Mouse (Mus musculus) ES-E14 (cell line): ENCODE measurements around the gene Wnt3. TPM values are rescaled to one million over a fixed set of nuclear protein-coding genes. Genes with fewer than 3 reads are reported as not detected.

Source experiments
- DNase-seq: peaks from one replicate; pipeline ENCODE4 v3.0.0-alpha.2; 2013; ENCODE audit warnings: low read depth, low spot score
- H3K27ac ChIP-seq: 2 replicates; pipeline ENCODE4 v1.5.1; 2012; ENCODE audit warnings: low read depth, mild to moderate bottlenecking, low read length, moderate library complexity, mixed read lengths; ENCODE audit not compliant: poor library complexity, insufficient read depth, severe bottlenecking
- H3K36me3 ChIP-seq: 2 replicates; pipeline ENCODE4 v1.6.1; 2012; ENCODE audit warnings: mild to moderate bottlenecking, low read length, moderate library complexity, mixed read lengths; ENCODE audit not compliant: control insufficient read depth, poor library complexity, insufficient read depth, severe bottlenecking
- H3K4me1 ChIP-seq, 2 experiments: fragments of 150-350 bp in 1 of 2; sonication (generic) in 1 of 2; 2 replicates each; pipeline ENCODE4 v1.6.1; 2012; ENCODE audit warnings: low read length in 2 of 2, mild to moderate bottlenecking in 1 of 2, mixed read lengths in 1 of 2; ENCODE audit not compliant: control insufficient read depth in 2 of 2, insufficient read depth in 2 of 2, poor library complexity in 1 of 2
- H3K4me3 ChIP-seq, 2 experiments: fragments of 150-350 bp in 1 of 2; sonication (generic) in 1 of 2; 2 replicates each; pipeline ENCODE4 v1.5.1; 2012; ENCODE audit warnings: low read length in 2 of 2, low read depth in 1 of 2, mild to moderate bottlenecking in 1 of 2, mixed read lengths in 1 of 2; ENCODE audit not compliant: insufficient read depth in 1 of 2, poor library complexity in 1 of 2, severe bottlenecking in 1 of 2
- H3K9ac ChIP-seq: 2 replicates; pipeline ENCODE4 v1.6.1; 2012; ENCODE audit warnings: low read depth, mild to moderate bottlenecking, low read length, mixed read lengths; ENCODE audit not compliant: poor library complexity, insufficient read depth, severe bottlenecking
- H3K9me3 ChIP-seq: fragments of 150-350 bp; sonication (generic); 2 replicates; pipeline ENCODE4 v1.6.1; 2012; ENCODE audit warnings: low read depth, mild to moderate bottlenecking, low read length; ENCODE audit not compliant: control insufficient read depth, insufficient read depth
- CHD2 ChIP-seq: IDR thresholded peaks from 2 replicates; pipeline ENCODE4 v1.6.1; 2014; ENCODE audit warnings: mild to moderate bottlenecking, low read depth, low read length, inconsistent platforms
- HCFC1 ChIP-seq: IDR thresholded peaks from 2 replicates; pipeline ENCODE4 v1.6.1; 2012; ENCODE audit warnings: low read length, inconsistent platforms, borderline replicate concordance; ENCODE audit not compliant: insufficient read depth
- MAFK ChIP-seq: IDR thresholded peaks from 2 replicates; pipeline ENCODE4 v1.6.1; 2014; ENCODE audit warnings: mild to moderate bottlenecking, low read depth, low read length, inconsistent platforms; ENCODE audit not compliant: insufficient read depth
- ZC3H11A ChIP-seq: IDR thresholded peaks from 2 replicates; pipeline ENCODE4 v1.6.1; 2012; ENCODE audit warnings: low read depth, mild to moderate bottlenecking, inconsistent platforms, low read length, borderline replicate concordance
- in situ Hi-C, 2 experiments: fragments of 600-800 bp; cut with MboI; formaldehyde crosslinking; loops; one replicate each; pipeline ENCODE4 v1.15.1; 2025; ENCODE audit warnings: low sequenced_read_pairs in 2 of 2, inconsistent platforms in 1 of 2; ENCODE audit not compliant: unreplicated experiment in 2 of 2
- total RNA-seq: library from RNA; depleted of rRNA; stranded (reverse); fragments of 300-350 nt; gene quantifications from 2 replicates; pipeline ENCODE4 v1.2.3, GENCODE M21; 2012

Gene Wnt3
- total RNA-seq, 1 experiment, result 7.5 TPM

DNA sequence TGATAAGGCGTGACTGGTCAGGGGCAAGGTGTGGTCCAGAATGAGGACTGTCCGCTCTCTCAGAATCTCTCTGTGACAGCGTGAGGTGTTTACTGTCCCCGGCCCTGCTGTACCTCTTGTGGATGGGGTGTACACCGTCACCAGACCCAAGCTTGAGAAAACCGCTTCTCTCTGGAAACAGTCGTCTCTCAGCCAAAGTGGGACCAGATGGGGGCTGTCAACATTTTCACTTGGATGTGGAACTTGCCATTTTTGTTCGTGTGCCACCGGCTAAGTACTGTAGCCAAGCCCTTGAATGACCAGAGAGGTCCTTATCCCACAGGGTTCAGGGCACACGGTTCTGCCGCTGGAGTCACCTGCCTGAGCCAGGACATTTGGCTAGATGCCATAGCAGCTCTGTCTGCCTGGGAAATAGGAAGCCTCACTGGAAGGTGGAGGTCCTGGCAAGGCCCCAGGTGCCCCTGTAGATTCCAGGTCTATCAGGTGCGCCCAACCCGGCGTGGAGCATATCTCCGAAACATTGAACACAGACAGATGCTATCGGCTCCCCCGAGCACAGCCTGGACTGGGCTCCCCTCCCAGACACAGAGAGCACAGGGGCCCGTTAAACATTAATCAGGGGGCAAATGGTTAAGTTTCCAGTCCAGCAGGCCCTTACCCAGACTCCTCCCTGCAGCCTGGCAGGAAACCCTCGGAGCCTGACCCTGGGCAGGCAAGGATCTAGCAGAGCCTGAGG, 38.7 kb upstream of the Wnt3 start:
- Histone ChIP-seq H3K4me1 (peaks cover 0 to 4% of the 10 kb centered on the region in 2 experiments; a peak in 1 of 4 replicates), H3K4me3 (no peak overlapping the region), H3K9ac (no peak overlapping the region), H3K36me3 (no peaks in the 10 kb centered on the region), H3K9me3 (no peaks in the 10 kb centered on the region), H3K27ac (no peak overlapping the region)
- DNase-seq, result no peak
- in situ Hi-C loops, result no loop called here
- no peak for TF ChIP-seq MAFK

DNA sequence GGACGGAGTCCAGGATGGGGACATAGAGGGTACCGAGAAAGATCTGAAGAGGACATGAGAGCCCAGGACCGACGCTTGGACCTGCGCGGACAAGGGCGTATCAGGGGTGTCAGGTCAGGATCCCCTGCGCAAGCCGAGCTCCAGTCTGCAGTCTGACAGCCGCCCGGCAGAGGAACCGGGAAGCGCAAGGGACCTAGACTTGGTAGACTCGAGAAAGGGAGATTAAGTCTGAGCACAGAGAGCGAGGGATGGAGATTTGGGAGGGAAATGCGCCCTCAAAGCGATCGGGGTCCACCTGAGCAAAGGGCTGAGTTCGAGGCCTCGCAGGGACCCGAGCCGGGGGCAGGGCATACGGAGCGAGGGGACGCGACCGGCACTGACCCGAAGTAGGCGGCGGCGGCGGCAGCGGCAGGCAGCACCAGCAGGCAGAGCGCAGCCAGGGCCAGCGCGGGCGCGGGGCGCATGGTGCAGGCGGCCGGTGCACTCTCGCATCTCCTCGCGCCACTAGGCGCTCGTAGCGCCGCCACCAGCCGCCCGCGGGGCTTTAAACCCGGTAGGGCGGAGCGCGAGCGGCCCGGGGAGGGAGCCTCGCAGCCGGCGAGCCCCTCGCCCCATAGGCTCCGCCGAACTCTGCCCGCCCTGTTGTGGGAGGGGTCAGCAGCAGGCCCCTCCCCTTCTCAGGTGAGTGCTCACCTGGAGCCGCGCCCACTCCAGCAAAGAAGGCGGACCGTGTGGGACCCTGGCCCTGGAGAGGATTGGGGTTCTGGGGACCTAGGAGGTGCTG, 24.5 kb upstream of the Wnt3 start, which contains the start of gene Wnt9b:
Gene Wnt9b (minus strand): TSS at position 516 of the 784 bp plus-strand sequence.
- Histone ChIP-seq H3K4me3 (peak within 1 kb of the TSS; percentile 69 to 85), H3K9ac (peak within 1 kb of the TSS; percentile 54), H3K27ac (no peak within 1 kb of the TSS), H3K4me1 (peaks cover 0 to 5% of the 10 kb centered on the region in 2 experiments; a peak in 1 of 4 replicates), H3K9me3 (no peaks in the 10 kb centered on the region), H3K36me3 (no peaks in the 10 kb centered on the region)
- DNase-seq, result no peak
- in situ Hi-C loops, result no loop called here
- TF ChIP-seq ZC3H11A, result no peak
- no peak for TF ChIP-seq MAFK
- no peak for TF ChIP-seq HCFC1
- TF ChIP-seq CHD2, result no peak

DNA sequence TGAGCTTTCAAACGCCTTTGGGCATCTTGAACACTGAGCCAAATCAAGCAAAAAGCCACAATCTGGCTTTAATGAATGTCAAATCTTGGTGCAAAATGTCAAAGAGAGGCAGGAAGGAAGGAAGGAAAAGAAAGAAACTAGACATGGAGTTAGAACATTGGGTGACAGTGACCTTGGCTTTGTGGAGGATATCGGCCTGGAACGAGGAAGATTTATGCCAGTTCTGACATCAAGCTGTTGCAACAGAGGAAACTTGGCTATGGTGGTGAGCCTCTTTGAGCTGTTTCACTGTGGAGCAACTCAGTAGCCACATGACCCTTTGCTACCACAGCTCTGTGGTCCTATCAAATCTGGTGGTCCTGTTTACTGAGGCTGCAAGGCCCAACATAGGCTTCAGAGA, 23.3 kb upstream of the Wnt3 start:
- H3K9ac ChIP-seq, result no peak overlapping the region
- no peak overlapping the region for H3K4me3 ChIP-seq
- H3K9me3 ChIP-seq, result no peaks in the 10 kb centered on the region
- H3K27ac ChIP-seq, result no peak overlapping the region
- in situ Hi-C loops, result no loop called here
- peaks cover 0 to 5% of the 10 kb centered on the region in 2 experiments; a peak in 1 of 4 replicates for H3K4me1 ChIP-seq
- H3K36me3 ChIP-seq, result no peaks in the 10 kb centered on the region
- no peak for TF ChIP-seq HCFC1
- TF ChIP-seq ZC3H11A, result no peak
- no peak for DNase-seq

DNA sequence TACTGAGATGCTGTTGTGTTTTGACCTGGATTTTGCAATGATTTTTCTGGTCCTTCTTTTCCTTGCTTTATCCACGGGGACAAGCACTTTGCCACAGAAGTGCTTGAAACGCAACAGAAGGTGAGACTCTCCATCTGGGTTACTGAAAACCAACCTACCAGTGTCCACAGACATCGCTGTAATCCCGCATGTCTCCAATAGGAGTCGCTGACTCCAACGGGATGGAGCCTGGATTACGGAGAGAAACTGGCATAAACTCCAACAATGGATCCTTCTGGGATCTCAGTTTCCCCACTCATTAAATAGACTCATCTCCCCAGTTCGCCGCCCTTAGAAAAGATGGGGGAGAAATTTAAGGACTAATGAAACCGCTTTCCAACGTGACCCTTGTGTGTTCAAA, 15.9 kb upstream of the Wnt3 start:
- no peaks in the 10 kb centered on the region for H3K4me1 ChIP-seq
- no peaks in the 10 kb centered on the region for H3K9me3 ChIP-seq
- H3K4me3 ChIP-seq, result no peak overlapping the region
- in situ Hi-C loops, result no loop called here
- no peak for TF ChIP-seq MAFK
- no peak overlapping the region for H3K27ac ChIP-seq
- DNase-seq, result no peak
- no peaks in the 10 kb centered on the region for H3K36me3 ChIP-seq
- H3K9ac ChIP-seq, result no peak overlapping the region

DNA sequence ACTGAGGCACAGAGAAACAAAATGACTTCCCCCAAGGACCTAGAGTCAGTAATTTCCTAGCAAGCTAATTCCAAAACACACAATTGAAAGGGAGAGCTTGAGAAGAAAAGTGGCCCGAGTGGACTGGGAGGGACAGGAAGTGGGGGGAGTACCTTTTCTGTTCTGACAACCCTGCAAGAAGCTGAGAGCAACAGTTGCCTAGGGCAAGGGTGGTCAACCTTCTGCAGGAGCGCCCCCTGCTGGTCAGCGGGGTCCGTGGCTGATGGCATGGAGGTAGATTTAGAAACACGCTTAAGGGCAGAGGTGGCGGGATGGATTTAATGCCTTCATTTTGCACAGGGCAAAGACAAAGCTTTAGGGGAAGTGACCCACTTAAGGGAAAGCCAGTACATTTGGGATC, 15.2 kb upstream of the Wnt3 start:
- Histone ChIP-seq H3K36me3 (no peaks in the 10 kb centered on the region), H3K4me1 (no peaks in the 10 kb centered on the region), H3K4me3 (no peak overlapping the region), H3K27ac (no peak overlapping the region), H3K9ac (no peak overlapping the region), H3K9me3 (no peaks in the 10 kb centered on the region)
- peak; percentile 44; the same call in 1 of the 2 replicates for TF ChIP-seq ZC3H11A
- no peak for TF ChIP-seq MAFK
- TF ChIP-seq HCFC1, result no peak
- in situ Hi-C loops, result no loop called here
- DNase-seq, result peak; percentile 77
